Mouse (Mus musculus): Measurements from ENCODE around the gene Zfp398. TPM values are rescaled to one million over a fixed set of nuclear protein-coding genes. Genes with fewer than 3 reads are reported as not detected.
"Not testable (repeated sequence)": the region's sequence is repeated elsewhere in the genome, so short reads cannot be mapped to it uniquely, and the experiment has no call there.

Zfp398 gene
- polyA plus RNA-seq, 1 experiment: 4.2 TPM

- H3K4me3 ChIP-seq (ENCODE audit: low read depth, low read length): no peak overlapping the region
- 25% methylated on average over 2 of the region's 2 CpGs for WGBS
- peaks cover 5% of the 10 kb centered on the region; the same call in 1 of the 2 replicates for H3K4me1 ChIP-seq (ENCODE audit: control insufficient read depth, insufficient read depth, insufficient read length, low read length)
- H3K27ac ChIP-seq (ENCODE audit: insufficient read depth, low read depth, low read length): no peak overlapping the region
- no peak for TF ChIP-seq CTCF (IDR thresholded peaks at IDR 0.05; ENCODE audit: extremely low read depth, insufficient read length, insufficient replicate concordance, low read depth, low read length)
- no peak for TF ChIP-seq POLR2A (IDR thresholded peaks at IDR 0.05; ENCODE audit: low read depth, low read length)
- peaks cover 10% of the 10 kb centered on the region for H3K36me3 ChIP-seq (ENCODE audit: control insufficient read depth, insufficient read depth, low read length)
- no peaks in the 10 kb centered on the region for H3K27me3 ChIP-seq (ENCODE audit: control insufficient read depth, insufficient read depth, low read length)
Measured at GRCm38 (mm10) chr6:47837630-47838029, 2.2 kb downstream of the Zfp398 start.

- WGBS: 100% methylated on average over 1 of the region's 1 CpGs
- TF ChIP-seq POLR2A (IDR thresholded peaks at IDR 0.05; ENCODE audit: low read depth, low read length) (no peak), CTCF (IDR thresholded peaks at IDR 0.05; ENCODE audit: extremely low read depth, insufficient read length, insufficient replicate concordance, low read depth, low read length) (no peak)
- Histone ChIP-seq H3K27ac (ENCODE audit: insufficient read depth, low read depth, low read length) (no peak overlapping the region), H3K4me3 (ENCODE audit: low read depth, low read length) (no peak overlapping the region), H3K27me3 (ENCODE audit: control insufficient read depth, insufficient read depth, low read length) (no peaks in the 10 kb centered on the region), H3K4me1 (ENCODE audit: control insufficient read depth, insufficient read depth, insufficient read length, low read length) (peaks cover 5% of the 10 kb centered on the region; the same call in 1 of the 2 replicates), H3K36me3 (ENCODE audit: control insufficient read depth, insufficient read depth, low read length) (peaks cover 10% of the 10 kb centered on the region)
Measured at GRCm38 (mm10) chr6:47841077-47841476, 5.6 kb downstream of the Zfp398 start.

DNA sequence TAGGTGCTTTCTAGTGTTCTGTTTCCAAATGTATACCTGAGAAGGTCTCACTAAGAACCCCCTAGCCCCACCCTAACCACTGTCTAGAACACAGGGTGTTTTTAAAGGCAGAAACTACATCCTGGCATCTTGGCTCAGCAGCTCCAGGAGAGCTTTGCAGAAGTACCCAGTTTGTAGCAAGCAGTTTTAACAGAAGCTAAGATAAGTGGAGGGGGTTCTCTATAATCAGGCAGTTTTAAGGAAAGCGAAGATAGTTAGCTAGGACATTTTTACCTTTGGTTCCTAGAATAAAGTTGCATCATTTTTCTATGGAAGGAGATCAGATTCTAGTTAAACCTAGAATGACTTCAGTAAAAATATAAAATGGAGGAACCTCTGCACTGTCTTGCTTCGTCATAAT is 6.4 kb downstream of the Zfp398 start:
- TF ChIP-seq POLR2A (IDR thresholded peaks at IDR 0.05; ENCODE audit: low read depth, low read length): no peak
- no peak for TF ChIP-seq CTCF (IDR thresholded peaks at IDR 0.05; ENCODE audit: extremely low read depth, insufficient read length, insufficient replicate concordance, low read depth, low read length)
- Histone ChIP-seq H3K27me3 (ENCODE audit: control insufficient read depth, insufficient read depth, low read length) (no peaks in the 10 kb centered on the region), H3K4me1 (ENCODE audit: control insufficient read depth, insufficient read depth, insufficient read length, low read length) (peaks cover 3% of the 10 kb centered on the region; the same call in 1 of the 2 replicates), H3K36me3 (ENCODE audit: control insufficient read depth, insufficient read depth, low read length) (peaks cover 11% of the 10 kb centered on the region), H3K4me3 (ENCODE audit: low read depth, low read length) (no peak overlapping the region), H3K27ac (ENCODE audit: insufficient read depth, low read depth, low read length) (no peak overlapping the region)
- 92% methylated on average over 2 of the region's 2 CpGs for WGBS

GRCm38 (mm10) chr6:47842337-47842736 is 6.9 kb downstream of the Zfp398 start:
- Histone ChIP-seq H3K4me1 (ENCODE audit: control insufficient read depth, insufficient read depth, insufficient read length, low read length) (peaks cover 3% of the 10 kb centered on the region; the same call in 1 of the 2 replicates), H3K27ac (ENCODE audit: insufficient read depth, low read depth, low read length) (no peak overlapping the region), H3K36me3 (ENCODE audit: control insufficient read depth, insufficient read depth, low read length) (peaks cover 11% of the 10 kb centered on the region), H3K4me3 (ENCODE audit: low read depth, low read length) (no peak overlapping the region), H3K27me3 (ENCODE audit: control insufficient read depth, insufficient read depth, low read length) (no peaks in the 10 kb centered on the region)
- 88% methylated on average over 1 of the region's 1 CpGs for WGBS
- TF ChIP-seq CTCF (IDR thresholded peaks at IDR 0.05; ENCODE audit: extremely low read depth, insufficient read length, insufficient replicate concordance, low read depth, low read length) (no peak), POLR2A (IDR thresholded peaks at IDR 0.05; ENCODE audit: low read depth, low read length) (no peak)

DNA sequence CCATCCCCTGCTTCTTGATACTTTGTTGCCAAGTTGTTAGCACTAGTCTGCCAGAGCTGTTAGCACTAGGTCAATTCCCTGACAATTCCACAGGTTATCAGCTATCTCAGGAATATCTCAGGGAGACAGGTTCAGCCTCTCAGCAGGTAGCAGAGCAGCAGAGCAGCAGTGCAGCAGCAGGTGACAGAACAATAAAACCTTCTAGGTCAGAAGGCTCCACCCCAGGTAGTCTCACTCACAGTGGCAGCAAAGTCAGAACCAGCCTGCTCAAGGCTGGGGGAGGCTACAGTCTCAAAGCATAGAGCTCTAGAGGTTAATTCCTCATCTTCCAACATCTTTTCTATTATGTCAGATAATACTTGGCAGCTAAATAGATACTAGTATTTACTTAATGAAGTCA is 10.3 kb downstream of the Zfp398 start:
- Histone ChIP-seq H3K27ac (ENCODE audit: insufficient read depth, low read depth, low read length) (no peak overlapping the region), H3K4me1 (ENCODE audit: control insufficient read depth, insufficient read depth, insufficient read length, low read length) (no peaks in the 10 kb centered on the region), H3K27me3 (ENCODE audit: control insufficient read depth, insufficient read depth, low read length) (no peaks in the 10 kb centered on the region), H3K4me3 (ENCODE audit: low read depth, low read length) (no peak overlapping the region), H3K36me3 (ENCODE audit: control insufficient read depth, insufficient read depth, low read length) (peaks cover 6% of the 10 kb centered on the region)
- TF ChIP-seq CTCF (IDR thresholded peaks at IDR 0.05; ENCODE audit: extremely low read depth, insufficient read length, insufficient replicate concordance, low read depth, low read length) (no peak), POLR2A (IDR thresholded peaks at IDR 0.05; ENCODE audit: low read depth, low read length) (no peak)

DNA sequence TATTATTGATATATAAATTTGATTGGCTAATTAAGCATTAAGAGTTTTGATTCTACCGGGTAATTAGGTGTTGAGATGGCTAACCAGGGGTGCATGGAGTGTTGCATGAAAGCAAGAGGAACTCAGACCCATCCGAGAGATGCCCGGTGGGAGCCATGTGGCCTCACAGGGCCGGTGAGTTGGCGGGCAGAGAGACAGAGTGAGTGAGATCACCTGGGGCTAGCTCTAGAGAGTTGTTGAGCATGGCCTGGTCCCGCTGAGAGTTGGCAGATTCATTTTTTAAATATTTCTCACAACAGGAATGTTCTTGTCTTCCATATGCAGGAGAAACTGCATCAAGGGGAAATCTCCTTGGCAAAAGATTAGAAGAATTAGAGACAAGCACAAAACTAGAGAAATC is 21.8 kb downstream of the Zfp398 start:
- 95% methylated on average over 6 of the region's 6 CpGs for WGBS
- Histone ChIP-seq H3K4me3 (ENCODE audit: low read depth, low read length) (no peak overlapping the region), H3K36me3 (ENCODE audit: control insufficient read depth, insufficient read depth, low read length) (peaks cover 23% of the 10 kb centered on the region), H3K27ac (ENCODE audit: insufficient read depth, low read depth, low read length) (no peak overlapping the region), H3K4me1 (ENCODE audit: control insufficient read depth, insufficient read depth, insufficient read length, low read length) (no peaks in the 10 kb centered on the region), H3K27me3 (ENCODE audit: control insufficient read depth, insufficient read depth, low read length) (no peaks in the 10 kb centered on the region)
- TF ChIP-seq CTCF (IDR thresholded peaks at IDR 0.05; ENCODE audit: extremely low read depth, insufficient read length, insufficient replicate concordance, low read depth, low read length) (no peak), POLR2A (IDR thresholded peaks at IDR 0.05; ENCODE audit: low read depth, low read length) (no peak)

DNA sequence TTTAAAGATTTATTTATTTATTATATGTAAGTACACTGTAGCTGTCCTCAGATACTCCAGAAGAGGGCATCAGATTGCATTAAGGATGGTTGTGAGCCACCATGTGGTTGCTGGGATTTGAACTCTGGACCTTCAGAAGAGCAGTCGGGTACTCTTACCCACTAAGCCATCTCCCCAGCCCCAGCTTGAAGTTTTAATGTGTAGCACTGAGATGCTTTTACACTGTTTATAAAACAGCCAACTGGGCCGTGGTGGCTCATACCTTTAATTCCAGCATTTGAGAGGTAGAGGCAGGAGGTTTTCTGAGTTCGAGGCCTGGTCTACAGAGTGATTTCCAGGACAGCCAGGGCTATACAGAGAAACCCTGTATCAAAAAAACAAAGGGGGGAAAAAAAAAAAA is 22.3 kb downstream of the Zfp398 start:
- 84% methylated on average over 3 of the region's 3 CpGs for WGBS
- H3K4me3 ChIP-seq (ENCODE audit: low read depth, low read length); H3K27ac ChIP-seq (ENCODE audit: insufficient read depth, low read depth, low read length); H3K4me1 ChIP-seq (ENCODE audit: control insufficient read depth, insufficient read depth, insufficient read length, low read length); H3K27me3 ChIP-seq (ENCODE audit: control insufficient read depth, insufficient read depth, low read length): not testable (repeated sequence)
- peaks cover 23% of the 10 kb centered on the region for H3K36me3 ChIP-seq (ENCODE audit: control insufficient read depth, insufficient read depth, low read length)

GRCm38 (mm10) chr6:47872266-47872665 is 36.8 kb downstream of the Zfp398 start:
- TF ChIP-seq POLR2A (IDR thresholded peaks at IDR 0.05; ENCODE audit: low read depth, low read length) (no peak), CTCF (IDR thresholded peaks at IDR 0.05; ENCODE audit: extremely low read depth, insufficient read length, insufficient replicate concordance, low read depth, low read length) (no peak)
- 90% methylated on average over 5 of the region's 5 CpGs for WGBS

More at GRCm38 (mm10) chr6:47872266-47872665, 36.8 kb downstream of the Zfp398 start:
- Histone ChIP-seq H3K4me1 (ENCODE audit: control insufficient read depth, insufficient read depth, insufficient read length, low read length) (no peaks in the 10 kb centered on the region), H3K27me3 (ENCODE audit: control insufficient read depth, insufficient read depth, low read length) (no peaks in the 10 kb centered on the region), H3K36me3 (ENCODE audit: control insufficient read depth, insufficient read depth, low read length) (peaks cover 6% of the 10 kb centered on the region; the same call in 1 of the 2 replicates), H3K27ac (ENCODE audit: insufficient read depth, low read depth, low read length) (no peak overlapping the region), H3K4me3 (ENCODE audit: low read depth, low read length) (no peak overlapping the region)

Data from small intestine, adult 2 months (tissue).